Mouse (Mus musculus) left cerebral cortex, adult 9 months (tissue): ENCODE measurements at regions not wholly inside any gene's neighbourhood (a gene's known extent, or its start where the extent isn't known, plus 50 kb on each side); places are given as distances from the start of the nearest gene placed in this dataset.

Source experiments
- DNase-seq, 2 experiments: peaks; one replicate each; pipeline ENCODE4 v3.0.0; 2022; ENCODE audit warnings: low spot score in 2 of 2

GRCm38 (mm10) chr7:135888598-135888997 is 172.4 kb upstream of the Mki67 start:
- DNase-seq, result no peak

- DNase-seq, result no peak
Observed at GRCm38 (mm10) chr7:135889016-135889726, 173.0 kb upstream of the Mki67 start.

GRCm38 (mm10) chr7:135898876-135899275 is 182.7 kb upstream of the Mki67 start:
- no peak for DNase-seq

GRCm38 (mm10) chr7:135899765-135900164 is 183.6 kb upstream of the Mki67 start:
- no peak for DNase-seq

- DNase-seq, result no peak
Observed at GRCm38 (mm10) chr7:135900861-135901321, 184.7 kb upstream of the Mki67 start.

GRCm38 (mm10) chr7:135902106-135903055 is 186.2 kb upstream of the Mki67 start:
- no peak for DNase-seq

- no peak for DNase-seq
Observed at GRCm38 (mm10) chr7:135911376-135911775, 195.2 kb upstream of the Mki67 start.

DNA sequence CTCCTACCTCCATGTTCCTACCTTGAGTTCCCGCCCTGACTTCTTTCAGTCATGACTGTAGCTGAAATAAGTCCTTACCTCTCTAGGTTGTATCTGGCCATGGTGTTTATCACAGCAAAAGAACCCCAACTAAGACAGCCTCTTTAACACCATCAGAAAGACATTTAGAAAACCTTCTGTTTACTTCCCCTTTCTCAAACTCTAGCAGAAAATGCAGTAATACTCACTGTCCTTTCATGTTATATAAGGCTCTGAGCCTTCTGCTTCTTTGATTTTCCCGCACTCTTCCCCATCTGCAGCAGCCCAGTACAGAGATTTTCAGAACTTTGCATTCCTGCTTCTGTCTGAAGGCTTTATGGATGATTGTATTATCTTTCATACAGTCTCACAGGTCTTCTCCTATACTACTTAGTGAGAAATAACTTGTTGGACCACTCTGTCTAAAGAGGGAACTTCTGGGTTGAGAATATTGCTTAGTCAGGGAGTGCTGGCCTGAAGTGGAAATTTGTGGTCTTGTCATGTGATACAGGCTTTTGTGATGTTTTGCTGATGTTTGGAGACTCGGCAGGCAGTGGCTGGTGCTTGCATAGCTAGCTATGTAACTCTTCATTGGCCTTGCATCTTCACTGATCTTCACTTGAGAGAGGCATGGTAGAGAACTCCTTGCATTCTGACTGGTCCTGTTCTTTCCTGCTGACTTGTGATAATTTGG is 197.9 kb upstream of the Mki67 start:
- DNase-seq, result no peak

DNA sequence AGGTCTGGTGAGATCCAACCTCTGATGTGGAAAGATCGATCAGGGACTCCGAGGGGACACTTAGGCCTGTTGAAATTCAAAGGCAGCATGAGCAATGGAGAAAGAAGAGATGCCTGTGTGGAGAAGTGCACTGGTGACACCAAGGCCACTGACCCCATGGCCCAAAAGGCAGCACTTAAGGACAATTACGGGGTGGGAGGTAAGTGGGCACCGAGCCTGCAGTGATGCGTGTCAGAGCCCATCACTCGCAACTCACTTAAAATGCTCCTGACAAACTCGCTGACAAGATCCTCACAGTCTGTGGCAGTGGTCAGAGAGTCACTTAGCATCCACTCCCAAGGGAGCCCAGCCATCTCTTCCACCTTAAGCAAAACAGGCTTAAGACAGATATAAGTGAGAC is 207.7 kb upstream of the Mki67 start:
- DNase-seq, result no peak

GRCm38 (mm10) chr7:135924641-135925040 is 208.5 kb upstream of the Mki67 start:
- DNase-seq, result no peak

DNA sequence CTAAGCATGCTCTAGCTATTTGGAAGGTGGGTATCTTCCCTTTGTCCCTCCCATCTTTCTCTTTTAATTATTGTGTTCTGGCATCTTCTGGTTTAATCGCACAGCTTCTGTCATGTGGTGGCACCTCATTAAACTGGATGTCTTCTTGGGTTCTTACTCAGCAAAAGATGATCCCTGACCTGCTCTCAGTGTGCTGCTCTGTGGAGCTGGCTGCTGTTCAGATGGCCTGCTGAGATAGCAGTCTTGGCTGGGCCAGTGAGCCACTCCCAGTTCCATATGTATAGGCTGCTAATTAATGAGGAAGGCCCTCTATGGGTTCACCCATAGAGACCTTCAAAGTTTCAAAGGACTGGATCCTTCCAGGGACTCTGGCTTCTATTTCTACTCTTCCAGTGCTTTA is 213.9 kb upstream of the Mki67 start:
- no peak for DNase-seq

DNA sequence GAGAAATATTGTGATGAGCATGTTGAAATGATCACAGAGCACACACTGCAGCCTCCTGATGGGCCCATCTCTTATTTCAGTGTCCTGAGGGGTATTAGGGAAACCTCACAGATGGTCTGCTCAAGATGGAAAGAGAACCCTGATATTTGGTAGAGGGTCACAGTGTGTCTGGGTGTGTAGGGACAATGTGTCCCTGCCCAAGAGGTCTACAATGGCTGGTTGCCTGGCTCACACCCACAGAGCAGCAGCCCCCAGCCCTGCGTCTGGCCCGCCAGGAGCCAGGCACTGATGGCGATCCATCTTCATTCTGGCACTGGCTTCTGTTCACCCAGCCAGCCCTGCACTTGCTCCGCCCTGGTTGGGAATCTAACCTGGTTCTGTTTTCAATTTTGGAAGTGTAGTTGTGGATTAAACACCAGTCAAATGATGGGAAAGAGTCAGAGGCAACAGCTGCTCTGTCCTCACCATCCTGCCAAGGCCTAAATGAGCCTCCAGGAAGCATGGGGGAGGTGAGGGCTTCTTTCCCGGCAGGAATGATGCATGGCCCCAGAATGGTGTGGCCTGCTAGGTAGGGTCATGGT is 216.5 kb upstream of the Mki67 start:
- no peak for DNase-seq

DNA sequence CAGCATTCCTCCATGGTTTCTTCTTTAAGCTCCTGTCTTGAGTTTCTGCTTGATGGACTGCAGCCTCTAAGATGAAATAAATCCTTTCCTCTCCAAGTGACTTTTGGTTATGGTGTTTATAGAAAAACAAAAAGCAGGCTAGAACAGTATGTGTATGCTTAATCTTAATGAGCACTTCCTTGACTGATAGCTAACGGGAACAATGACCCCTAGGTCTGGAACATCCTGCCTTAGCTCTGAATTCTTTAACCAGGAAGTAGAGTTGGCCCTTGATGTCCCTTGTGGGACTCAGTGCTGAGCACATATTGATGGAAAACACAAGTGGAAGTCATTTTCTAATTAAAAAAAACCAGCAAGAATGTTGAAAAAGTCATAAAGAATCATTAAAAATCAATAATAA is 219.0 kb upstream of the Mki67 start:
- no peak for DNase-seq

DNA sequence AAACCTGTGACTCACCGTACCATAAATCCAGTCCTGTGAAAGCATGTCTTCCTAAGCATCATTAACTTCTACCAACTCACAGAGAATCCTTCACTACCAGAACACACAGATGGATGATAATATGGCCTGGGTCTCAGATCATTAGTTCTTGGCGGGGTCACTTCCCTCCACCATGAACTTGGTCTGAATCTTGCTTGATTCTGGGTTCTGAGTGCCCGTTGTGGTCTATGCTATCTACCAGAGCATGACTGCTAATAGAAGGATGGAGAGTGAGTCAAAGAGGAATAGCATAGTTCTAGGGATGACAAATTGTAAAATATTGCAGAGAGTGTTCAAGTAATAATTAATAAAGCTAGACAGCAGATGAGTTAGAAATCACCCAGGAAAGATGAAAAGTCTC is 221.3 kb upstream of the Mki67 start:
- no peak for DNase-seq

DNA sequence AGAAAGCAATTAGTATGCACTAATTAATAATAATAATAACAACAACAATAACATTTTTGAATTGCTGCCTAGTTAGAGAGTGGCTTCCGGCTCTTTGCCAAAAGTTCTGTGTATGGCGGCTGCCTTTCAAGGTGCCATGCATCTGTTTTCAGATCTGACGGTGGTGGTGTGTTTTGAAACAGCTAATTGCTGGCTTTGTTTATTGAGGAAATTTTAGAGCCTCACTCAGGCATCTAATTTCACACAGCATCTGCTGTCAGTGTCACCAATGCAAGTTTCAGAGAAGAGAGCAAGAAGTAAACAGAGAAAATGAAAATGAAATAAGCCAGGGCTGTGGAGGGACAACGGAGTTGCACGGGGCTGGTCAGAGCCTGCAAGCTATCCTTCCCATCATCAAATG is 223.2 kb upstream of the Mki67 start:
- DNase-seq, result no peak

DNA sequence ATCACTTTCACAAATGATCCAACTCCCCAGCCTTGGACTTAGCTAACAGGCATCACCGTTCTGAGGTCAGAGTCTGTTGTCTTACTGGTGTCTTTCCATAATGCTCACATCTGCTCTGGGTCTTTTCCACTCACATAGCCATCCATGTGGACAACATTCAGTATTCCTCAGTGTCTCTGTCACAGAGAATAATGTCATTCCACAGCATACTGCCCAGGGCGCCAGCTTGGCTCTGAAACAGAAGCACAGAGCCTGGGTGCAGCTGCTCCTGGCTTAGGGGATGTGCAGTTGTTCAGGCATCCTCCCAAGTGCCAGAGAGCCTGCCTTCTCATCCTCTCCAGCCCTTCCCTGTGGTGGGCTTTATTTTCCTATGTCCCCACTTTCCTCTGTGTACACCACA is 226.7 kb upstream of the Mki67 start:
- no peak for DNase-seq

DNA sequence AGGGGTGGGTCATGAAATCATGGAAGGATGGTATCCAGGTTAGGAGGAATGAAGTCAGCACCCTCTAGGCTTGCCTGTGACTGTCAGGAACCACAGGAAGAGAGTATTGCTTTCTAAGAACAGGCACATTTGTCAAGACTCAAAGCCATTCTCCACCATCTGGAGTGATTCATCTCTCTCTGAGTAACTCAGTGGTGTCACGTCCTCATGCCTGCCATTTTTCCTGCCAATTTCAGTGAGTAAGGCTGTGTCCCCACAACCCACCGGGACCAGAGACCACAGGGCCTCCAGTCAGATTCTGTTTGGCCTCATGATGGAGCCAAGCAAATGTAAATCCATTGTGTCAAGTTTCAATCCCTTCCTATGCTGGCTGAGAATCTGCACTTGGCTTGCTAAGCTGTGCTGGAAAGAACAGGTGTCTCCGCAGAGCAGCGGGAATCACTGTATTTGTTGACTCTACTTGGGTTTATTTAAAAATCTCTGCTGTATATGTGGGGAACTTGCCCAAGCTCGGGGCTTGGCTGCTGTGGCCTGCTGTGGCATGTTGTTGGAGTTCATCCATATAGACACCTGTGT is 230.0 kb upstream of the Mki67 start:
- DNase-seq, result peak in 1 of 2 experiments; percentile 22

DNA sequence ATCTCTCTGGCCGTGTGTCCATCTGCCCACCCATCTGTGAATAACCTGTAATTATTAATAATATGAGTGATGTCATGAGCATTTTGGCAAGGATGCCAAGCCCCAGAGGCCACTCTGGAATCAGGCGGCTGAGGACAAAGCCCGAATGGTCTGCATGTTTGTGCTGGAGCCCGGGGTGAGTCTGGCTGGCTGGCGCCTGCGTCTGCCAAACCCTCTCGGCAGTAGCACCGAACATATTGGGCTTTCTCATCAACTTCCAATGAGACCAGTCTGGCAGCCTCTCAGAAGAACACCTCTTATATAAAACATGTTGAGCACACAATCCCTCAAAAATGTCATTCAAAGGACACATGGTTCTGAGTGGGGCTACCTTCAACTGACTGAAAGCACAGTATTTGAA is 244.9 kb upstream of the Mki67 start:
- DNase-seq, result peak in 1 of 2 experiments; percentile 29

GRCm38 (mm10) chr7:135965528-135965927 is 249.4 kb upstream of the Mki67 start:
- DNase-seq, result peak in 1 of 2 experiments; percentile 40

DNA sequence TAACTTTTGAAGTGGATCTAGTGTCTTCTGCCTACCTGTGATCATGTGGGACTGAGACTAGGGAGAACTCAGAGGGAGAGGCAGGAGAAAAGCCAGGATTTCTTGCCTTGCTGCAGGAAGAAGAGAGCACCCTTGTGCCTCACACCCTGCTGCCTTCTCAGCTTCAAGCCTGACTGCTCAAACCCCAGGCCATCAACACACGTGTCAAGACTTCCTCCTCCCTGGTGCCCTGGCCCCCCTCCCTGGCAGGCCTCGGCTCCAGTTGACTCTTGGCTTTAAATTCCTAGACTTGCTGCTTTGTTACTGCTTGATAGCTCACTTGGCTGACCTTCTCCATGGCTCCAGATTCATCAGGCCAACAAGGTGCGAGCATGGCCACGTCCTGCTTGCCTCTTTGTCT is 250.1 kb upstream of the Mki67 start:
- no peak for DNase-seq

- no peak for DNase-seq
Observed at GRCm38 (mm10) chr7:135968638-135969037, 252.5 kb upstream of the Mki67 start.
